ENCODE assay signal across 8 mouse cellular contexts in the genomic region with DNA sequence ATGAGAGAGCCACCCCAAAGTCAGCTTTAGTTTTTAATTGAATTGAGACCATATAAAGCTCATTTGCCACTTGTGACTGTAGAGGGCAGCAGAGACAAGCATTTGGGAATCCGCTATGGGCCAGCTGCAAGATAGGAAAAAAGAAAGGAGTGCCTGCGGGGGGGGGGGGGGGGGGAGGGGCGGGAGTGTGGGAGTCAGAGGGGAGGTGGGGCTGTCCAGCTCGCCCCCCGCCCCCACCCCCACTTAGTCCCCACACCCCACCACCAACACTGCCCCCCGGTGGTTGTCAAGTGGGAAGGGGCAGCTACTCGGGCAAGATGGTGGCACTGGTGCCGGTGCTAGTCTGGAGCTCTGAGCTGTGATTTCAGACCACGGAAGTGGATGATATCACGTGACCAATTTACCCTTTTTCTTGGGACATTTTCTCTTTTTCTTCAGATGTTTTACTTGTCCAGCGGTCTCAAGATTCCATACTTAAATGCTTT. TPM values are rescaled to one million over a fixed set of nuclear protein-coding genes. Genes with fewer than 3 reads are reported as not detected.
DNase-seq lines count a peak whose midpoint lies in the region; ATAC-seq and TF ChIP-seq lines count a peak whose summit lies in the region.

No protein-coding gene starts in this region.

- H3K27ac ChIP-seq in forebrain, postnatal 0 days (ENCODE audit: low read depth, low read length), result no peak overlapping the region
- H3K27ac ChIP-seq in forebrain, embryonic 15.5 days (replicated peaks), result no peak overlapping the region
- H3K27ac ChIP-seq in heart, embryonic 14.5 days (replicated peaks in 1 of 2; ENCODE audit: control insufficient read depth in 1 of 2, insufficient read depth in 1 of 2, low read depth in 2 of 2, low read length in 2 of 2), result no peak overlapping the region

- ATAC-seq in forebrain, postnatal 0 days, result peak; percentile 29; the same call in 1 of the 2 replicates
- ATAC-seq in forebrain, embryonic 15.5 days (replicated peaks), result no peak
- ATAC-seq in heart, embryonic 14.5 days (ENCODE audit: insufficient number of reproducible peaks, insufficient read depth, low FRiP score, low read depth), result no peak
- peak; percentile 76 for ATAC-seq in megakaryocyte progenitor cell, adult 5-6 weeks (replicated peaks; ENCODE audit: poor library complexity)
- no peak for ATAC-seq in activated CD4-positive, CD25-positive, alpha-beta regulatory T cell, adult 4 months

- H3K36me3 ChIP-seq in forebrain, postnatal 0 days (ENCODE audit: insufficient read depth), result no peaks in the 10 kb centered on the region
- H3K36me3 ChIP-seq in forebrain, embryonic 15.5 days, result no peaks in the 10 kb centered on the region
- peaks cover 23% of the 10 kb centered on the region for H3K36me3 ChIP-seq in heart, embryonic 14.5 days (ENCODE audit: control insufficient read depth, insufficient read depth, low read length)

- no peaks in the 10 kb centered on the region for H3K4me1 ChIP-seq in forebrain, postnatal 0 days (ENCODE audit: insufficient read depth)
- no peaks in the 10 kb centered on the region for H3K4me1 ChIP-seq in forebrain, embryonic 15.5 days
- H3K4me1 ChIP-seq in heart, embryonic 14.5 days (ENCODE audit: control insufficient read depth in 2 of 2, insufficient read depth in 2 of 2, low read length in 2 of 2), result no peaks in the 10 kb centered on the region

- TF ChIP-seq CTCF in forebrain, postnatal 0 days (IDR thresholded peaks at IDR 0.05; ENCODE audit: low read depth), result peak; percentile 66
- peak; percentile 57; the same call in 1 of the 2 replicates for TF ChIP-seq CTCF in brain, embryonic 14.5 days (IDR thresholded peaks at IDR 0.05; ENCODE audit: borderline replicate concordance, extremely low read depth, insufficient read depth, insufficient read length)

- no peak overlapping the region for H3K9ac ChIP-seq in forebrain, postnatal 0 days
- H3K9ac ChIP-seq in forebrain, embryonic 15.5 days (replicated peaks), result no peak overlapping the region
- H3K9ac ChIP-seq in heart, embryonic 14.5 days (ENCODE audit: low read length), result no peak overlapping the region

- WGBS in forebrain, postnatal 0 days, result 51% methylated on average over 7 of the region's 11 CpGs
- WGBS in forebrain, embryonic 15.5 days, result 56% methylated on average over 7 of the region's 11 CpGs
- 37% methylated on average over 10 of the region's 11 CpGs for WGBS in heart, embryonic 14.5 days

- TF ChIP-seq POLR2A in brain, embryonic 14.5 days (IDR thresholded peaks at IDR 0.05; ENCODE audit: borderline replicate concordance, extremely low read depth, insufficient read depth, insufficient read length, poor library complexity, severe bottlenecking), result no peak

- H3K4me2 ChIP-seq in forebrain, postnatal 0 days (ENCODE audit: low read depth), result peak overlapping the region; percentile 21; the same call in 1 of the 2 replicates
- H3K4me2 ChIP-seq in forebrain, embryonic 15.5 days (replicated peaks), result no peak overlapping the region
- peak overlapping the region; percentile 24; the same call in 1 of the 2 replicates for H3K4me2 ChIP-seq in heart, embryonic 14.5 days (ENCODE audit: low read length)

- H3K27me3 ChIP-seq in forebrain, postnatal 0 days (ENCODE audit: insufficient read depth, low read length), result no peaks in the 10 kb centered on the region
- no peaks in the 10 kb centered on the region for H3K27me3 ChIP-seq in forebrain, embryonic 15.5 days
- H3K27me3 ChIP-seq in heart, embryonic 14.5 days (ENCODE audit: control insufficient read depth, insufficient read depth, low read length), result no peaks in the 10 kb centered on the region

- peak; percentile 74 for DNase-seq in forebrain, postnatal 0 days
- DNase-seq in CD4-positive helper T cell, adult 2 months (ENCODE audit: low read depth, low spot score), result peak; percentile 51
- peak; percentile 73 for DNase-seq in brain, embryonic 14.5 days (ENCODE audit: low read depth)
- peak; percentile 58 to 74 for DNase-seq in kidney, postnatal 4 days

- no peaks in the 10 kb centered on the region for H3K9me3 ChIP-seq in forebrain, postnatal 0 days (ENCODE audit: low read length)
- no peaks in the 10 kb centered on the region for H3K9me3 ChIP-seq in forebrain, embryonic 15.5 days
- H3K9me3 ChIP-seq in heart, embryonic 14.5 days (ENCODE audit: control insufficient read depth, low read length), result no peaks in the 10 kb centered on the region

- H3K4me3 ChIP-seq in forebrain, postnatal 0 days (ENCODE audit: low read depth, low read length), result no peak overlapping the region
- no peak overlapping the region for H3K4me3 ChIP-seq in forebrain, embryonic 15.5 days
- peak overlapping the region in 1 of 2 experiments; percentile 9; a peak in 1 of 4 replicates for H3K4me3 ChIP-seq in heart, embryonic 14.5 days (ENCODE audit: control insufficient read depth in 1 of 2, insufficient read depth in 1 of 2, low read depth in 1 of 2, low read length in 2 of 2)

RNA-seq across cellular contexts. Expression of a gene that starts 11.8 kb away (rescaled TPM):
- 1.5 and 3.7 TPM in 2 replicates for total RNA-seq in forebrain, postnatal 0 days (2014; rRNA removed)
- 0.75 and 1.0 TPM in 2 replicates for polyA plus RNA-seq in forebrain, postnatal 0 days (2015; fragmentation: Nextera tagmentation; extraction: Ambion mirVana)
- 11.8 and 12.4 TPM in 2 replicates for polyA plus RNA-seq in forebrain, embryonic 15.5 days (2015; fragmentation: Nextera tagmentation; extraction: Ambion mirVana)
- 7.7 TPM in 2 replicates for polyA plus RNA-seq in brain, embryonic 14.5 days (2012; rRNA removed)
- 8.7 and 9.2 TPM in 2 replicates for polyA plus RNA-seq in heart, embryonic 14.5 days (2014; fragmentation: Nextera tagmentation; extraction: Ambion mirVana)
- 8.1 and 8.4 TPM in 2 replicates for total RNA-seq in megakaryocyte progenitor cell, adult 5-6 weeks (2015)
- total RNA-seq in megakaryocyte progenitor cell, adult 5-6 weeks (2017), result 12.0 and 14.5 TPM in 2 replicates
- 1 to 10 TPM; 2.4 to 2.6 TPM for polyA plus RNA-seq in activated CD4-positive, CD25-positive, alpha-beta regulatory T cell, adult 4 months (2017; shearing (Covaris generic))

RNA-seq across cellular contexts. Expression of a gene that starts 19.0 kb away (rescaled TPM):
- total RNA-seq in forebrain, postnatal 0 days (2014; rRNA removed), result 5.2 and 5.4 TPM in 2 replicates
- polyA plus RNA-seq in forebrain, postnatal 0 days (2015; fragmentation: Nextera tagmentation; extraction: Ambion mirVana), result 3.1 and 4.0 TPM in 2 replicates
- polyA plus RNA-seq in forebrain, embryonic 15.5 days (2015; fragmentation: Nextera tagmentation; extraction: Ambion mirVana), result 5.1 and 5.2 TPM in 2 replicates
- polyA plus RNA-seq in brain, embryonic 14.5 days (2012; rRNA removed), result 5.9 TPM in 2 replicates
- 8.8 and 9.8 TPM in 2 replicates for polyA plus RNA-seq in heart, embryonic 14.5 days (2014; fragmentation: Nextera tagmentation; extraction: Ambion mirVana)
- 17.9 and 19.0 TPM in 2 replicates for total RNA-seq in megakaryocyte progenitor cell, adult 5-6 weeks (2015)
- 12.8 and 15.3 TPM in 2 replicates for total RNA-seq in megakaryocyte progenitor cell, adult 5-6 weeks (2017)
- 10 to 100 TPM; 48.8 to 64.6 TPM for polyA plus RNA-seq in activated CD4-positive, CD25-positive, alpha-beta regulatory T cell, adult 4 months (2017; shearing (Covaris generic))

RNA-seq across cellular contexts. Expression of a gene that starts 30.6 kb away (rescaled TPM):
- 1.6 and 2.4 TPM in 2 replicates for total RNA-seq in forebrain, postnatal 0 days (2014; rRNA removed)
- polyA plus RNA-seq in forebrain, postnatal 0 days (2015; fragmentation: Nextera tagmentation; extraction: Ambion mirVana), result 2.8 and 3.3 TPM in 2 replicates
- 3.3 and 3.6 TPM in 2 replicates for polyA plus RNA-seq in forebrain, embryonic 15.5 days (2015; fragmentation: Nextera tagmentation; extraction: Ambion mirVana)
- 6.9 and 7.0 TPM in 2 replicates for polyA plus RNA-seq in brain, embryonic 14.5 days (2012; rRNA removed)
- 125 TPM in 2 replicates for polyA plus RNA-seq in heart, embryonic 14.5 days (2014; fragmentation: Nextera tagmentation; extraction: Ambion mirVana)
- 0.15 and 0.20 TPM in 2 replicates for total RNA-seq in megakaryocyte progenitor cell, adult 5-6 weeks (2015)
- total RNA-seq in megakaryocyte progenitor cell, adult 5-6 weeks (2017), result 0.41 TPM in 1 of 2 replicates, not detected in the other
- polyA plus RNA-seq in activated CD4-positive, CD25-positive, alpha-beta regulatory T cell, adult 4 months (2017; shearing (Covaris generic)), result 1 to 10 TPM in 1 of 2 experiments, under 1 TPM in 1; 0.65 to 1.1 TPM

Comparison
In these comparisons a context has a peak if more than half of its experiments do, and no peak if none do; other contexts are left out.
1. ATAC-seq: peak in forebrain, postnatal 0 days (single experiment) and megakaryocyte progenitor cell, adult 5-6 weeks (single experiment); none in forebrain, embryonic 15.5 days (single experiment), heart, embryonic 14.5 days (single experiment) and activated CD4-positive, CD25-positive, alpha-beta regulatory T cell, adult 4 months (single experiment).
2. RNA of a gene that starts 30.6 kb away (polyA plus RNA-seq): 125 TPM in heart, embryonic 14.5 days; 6.9 to 7.0 TPM in brain, embryonic 14.5 days, 3.3 to 3.6 TPM in forebrain, embryonic 15.5 days, 2.8 to 3.3 TPM in forebrain, postnatal 0 days and 0.65 to 1.1 TPM in activated CD4-positive, CD25-positive, alpha-beta regulatory T cell, adult 4 months; every median in the first group is over 10 times any median in the second.
3. Peak in every context shown above with its lines, with median percentiles within 50 percentile points of each other: DNase-seq.